Mouse (Mus musculus): Measurements from ENCODE around the gene Upf1. TPM values are rescaled to one million over a fixed set of nuclear protein-coding genes. Genes with fewer than 3 reads are reported as not detected.

Upf1 gene
- 18.6 and 21.2 TPM in 2 replicates for polyA plus RNA-seq (2015; fragmentation: Nextera tagmentation; extraction: Ambion mirVana)

- under 1% methylated on average over 63 of the region's 69 CpGs for WGBS
- peaks cover 9% of the 10 kb centered on the region; the same call in 1 of the 2 replicates for H3K36me3 ChIP-seq
- peak within 1 kb of the TSS; percentile 91 for H3K27ac ChIP-seq (replicated peaks)
- peak within 1 kb of the TSS; percentile 98 for H3K4me2 ChIP-seq (replicated peaks)
- H3K9me3 ChIP-seq (replicated peaks): no peaks in the 10 kb centered on the region
- H3K4me3 ChIP-seq (replicated peaks): peak within 1 kb of the TSS; percentile 99
- no peaks in the 10 kb centered on the region for H3K27me3 ChIP-seq
- peak; percentile 91 for ATAC-seq (ENCODE audit: insufficient number of reproducible peaks, low FRiP score, low TSS enrichment, low read depth)
- H3K4me1 ChIP-seq: peaks cover 53% of the 10 kb centered on the region
- peak within 1 kb of the TSS; percentile 94 for H3K9ac ChIP-seq
These were observed at the start of gene Upf1 for GRCm38 (mm10) chr8:70353194-70353817. Upf1 (minus strand) TSS chr8:70353278.

DNA sequence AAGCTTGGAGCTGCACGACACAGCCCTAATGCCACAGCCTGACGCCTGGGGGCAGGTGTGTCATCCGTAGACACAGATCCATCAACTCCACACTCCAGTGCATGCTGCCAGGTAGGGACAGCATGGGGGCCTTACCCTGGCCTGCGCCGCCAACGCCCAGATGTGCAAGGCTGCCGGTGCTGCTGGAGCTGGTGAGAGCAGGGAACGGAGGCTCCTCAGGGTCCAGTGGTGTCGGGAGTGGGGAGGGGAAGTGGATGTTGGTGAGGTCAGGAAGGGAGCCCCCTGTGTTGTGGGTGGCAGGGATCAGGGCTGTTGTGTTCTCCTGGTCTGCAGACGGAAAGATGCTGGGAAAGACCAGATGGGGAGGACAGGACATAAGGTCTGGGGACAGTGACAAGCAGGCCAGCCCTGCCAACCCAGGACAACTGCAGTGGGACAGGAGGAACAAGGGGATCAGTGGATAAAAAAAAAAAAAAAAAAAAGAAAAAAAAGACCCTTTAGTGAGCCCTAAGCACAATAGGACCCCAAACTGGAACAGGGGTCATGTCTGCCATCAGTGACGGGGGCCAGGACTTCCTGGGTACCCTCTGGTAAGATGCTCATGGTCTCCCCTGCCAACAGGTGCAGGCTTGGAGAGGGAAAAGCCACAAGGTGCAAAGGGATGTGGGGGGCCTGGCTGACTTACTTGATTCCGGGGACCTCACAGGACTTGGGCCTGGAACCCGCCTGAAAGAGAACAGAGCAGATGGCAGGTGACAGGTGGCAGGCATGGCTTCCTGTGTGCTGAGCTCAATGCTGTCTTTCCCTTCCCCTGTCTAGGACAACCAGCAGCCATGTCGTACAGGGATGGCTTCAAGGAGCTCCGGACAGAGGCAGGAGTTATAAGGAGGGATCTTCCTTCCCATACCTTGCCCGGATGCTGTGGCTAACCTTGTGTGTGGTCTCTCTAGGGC, 44.8 kb upstream of the Upf1 start:
- H3K9ac ChIP-seq: no peak overlapping the region
- peaks cover 18% of the 10 kb centered on the region for H3K36me3 ChIP-seq
- H3K4me3 ChIP-seq (replicated peaks): no peak overlapping the region
- H3K4me1 ChIP-seq: peaks cover 15% of the 10 kb centered on the region; the same call in 1 of the 2 replicates
- H3K27ac ChIP-seq (replicated peaks): no peak overlapping the region
- no peaks in the 10 kb centered on the region for H3K27me3 ChIP-seq
- no peak overlapping the region for H3K4me2 ChIP-seq (replicated peaks)
- ATAC-seq (ENCODE audit: insufficient number of reproducible peaks, low FRiP score, low TSS enrichment, low read depth): no peak
- no peaks in the 10 kb centered on the region for H3K9me3 ChIP-seq (replicated peaks)
- 84% methylated on average over 16 of the region's 16 CpGs for WGBS

GRCm38 (mm10) chr8:70396184-70396583, 43.1 kb upstream of the Upf1 start:
- Histone ChIP-seq H3K27ac (replicated peaks) (peak overlapping the region; percentile 34; the same call in 1 of the 2 replicates), H3K36me3 (peaks cover 15% of the 10 kb centered on the region; the same call in 1 of the 2 replicates), H3K4me1 (peaks cover 15% of the 10 kb centered on the region; the same call in 1 of the 2 replicates), H3K9ac (no peak overlapping the region), H3K4me2 (replicated peaks) (no peak overlapping the region), H3K4me3 (replicated peaks) (no peak overlapping the region), H3K27me3 (no peaks in the 10 kb centered on the region), H3K9me3 (replicated peaks) (no peaks in the 10 kb centered on the region)
- WGBS: 67% methylated on average over 5 of the region's 5 CpGs
- no peak for ATAC-seq (ENCODE audit: insufficient number of reproducible peaks, low FRiP score, low TSS enrichment, low read depth)

- WGBS: 74% methylated on average over 5 of the region's 5 CpGs
- H3K4me1 ChIP-seq: peaks cover 15% of the 10 kb centered on the region; the same call in 1 of the 2 replicates
- no peaks in the 10 kb centered on the region for H3K27me3 ChIP-seq
- H3K9ac ChIP-seq: no peak overlapping the region
- peaks cover 20% of the 10 kb centered on the region; the same call in 1 of the 2 replicates for H3K36me3 ChIP-seq
- H3K4me2 ChIP-seq (replicated peaks): no peak overlapping the region
- H3K4me3 ChIP-seq (replicated peaks): no peak overlapping the region
- ATAC-seq (ENCODE audit: insufficient number of reproducible peaks, low FRiP score, low TSS enrichment, low read depth): no peak
- H3K27ac ChIP-seq (replicated peaks): peak overlapping the region; percentile 34; the same call in 1 of the 2 replicates
- H3K9me3 ChIP-seq (replicated peaks): no peaks in the 10 kb centered on the region
These were observed 42.6 kb upstream of the Upf1 start for GRCm38 (mm10) chr8:70395649-70396048.

GRCm38 (mm10) chr8:70394269-70394998, 41.4 kb upstream of the Upf1 start:
- 61% methylated on average over 8 of the region's 8 CpGs for WGBS
- no peak for ATAC-seq (ENCODE audit: insufficient number of reproducible peaks, low FRiP score, low TSS enrichment, low read depth)
- no peak overlapping the region for H3K9ac ChIP-seq
- H3K36me3 ChIP-seq: peaks cover 17% of the 10 kb centered on the region; the same call in 1 of the 2 replicates
- H3K9me3 ChIP-seq (replicated peaks): no peaks in the 10 kb centered on the region
- no peak overlapping the region for H3K4me2 ChIP-seq (replicated peaks)
- peaks cover 15% of the 10 kb centered on the region; the same call in 1 of the 2 replicates for H3K4me1 ChIP-seq
- H3K4me3 ChIP-seq (replicated peaks): no peak overlapping the region
- H3K27me3 ChIP-seq: no peaks in the 10 kb centered on the region
- H3K27ac ChIP-seq (replicated peaks): no peak overlapping the region; the same call in 1 of the 2 replicates

DNA sequence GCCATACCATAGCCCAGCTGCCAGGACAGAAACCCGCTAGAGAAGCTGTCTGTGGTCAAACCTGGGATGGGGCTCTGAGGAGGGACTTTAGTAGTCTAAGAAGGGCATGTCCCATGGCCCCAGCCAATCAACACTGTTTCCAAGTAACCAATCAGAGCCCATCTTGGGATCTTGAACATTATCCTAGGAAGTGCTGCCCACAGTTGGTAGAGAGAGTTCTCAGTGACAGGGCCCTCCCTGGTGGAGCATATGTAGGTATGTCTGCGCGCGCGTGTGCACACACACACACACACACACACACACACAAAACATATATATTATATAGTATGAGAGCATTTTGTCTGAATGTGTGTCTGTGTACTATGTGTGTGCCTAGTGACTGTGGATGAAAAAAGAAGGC, 40.0 kb upstream of the Upf1 start:
- no peak overlapping the region for H3K4me3 ChIP-seq (replicated peaks)
- no peak overlapping the region for H3K27ac ChIP-seq (replicated peaks)
- peaks cover 30% of the 10 kb centered on the region for H3K36me3 ChIP-seq
- H3K4me1 ChIP-seq: peaks cover 13% of the 10 kb centered on the region; the same call in 1 of the 2 replicates
- 75% methylated on average over 5 of the region's 5 CpGs for WGBS
- H3K27me3 ChIP-seq: no peaks in the 10 kb centered on the region
- no peak for ATAC-seq (ENCODE audit: insufficient number of reproducible peaks, low FRiP score, low TSS enrichment, low read depth)
- no peak overlapping the region for H3K9ac ChIP-seq
- no peak overlapping the region for H3K4me2 ChIP-seq (replicated peaks)
- H3K9me3 ChIP-seq (replicated peaks): no peaks in the 10 kb centered on the region

- WGBS: 83% methylated on average over 2 of the region's 2 CpGs
- Histone ChIP-seq H3K9me3 (replicated peaks) (no peaks in the 10 kb centered on the region), H3K4me1 (no peaks in the 10 kb centered on the region), H3K4me2 (replicated peaks) (no peak overlapping the region), H3K36me3 (peaks cover 54% of the 10 kb centered on the region), H3K27me3 (no peaks in the 10 kb centered on the region), H3K27ac (replicated peaks) (no peak overlapping the region), H3K9ac (no peak overlapping the region), H3K4me3 (replicated peaks) (no peak overlapping the region)
- ATAC-seq (ENCODE audit: insufficient number of reproducible peaks, low FRiP score, low TSS enrichment, low read depth): no peak
These were observed 36.6 kb upstream of the Upf1 start for GRCm38 (mm10) chr8:70389678-70390077.

- Histone ChIP-seq H3K27me3 (peaks cover 13% of the 10 kb centered on the region), H3K4me2 (replicated peaks) (no peak overlapping the region), H3K4me1 (no peaks in the 10 kb centered on the region), H3K4me3 (replicated peaks) (no peak overlapping the region), H3K36me3 (peaks cover 37% of the 10 kb centered on the region), H3K27ac (replicated peaks) (no peak overlapping the region), H3K9ac (no peak overlapping the region), H3K9me3 (replicated peaks) (no peaks in the 10 kb centered on the region)
- ATAC-seq (ENCODE audit: insufficient number of reproducible peaks, low FRiP score, low TSS enrichment, low read depth): no peak
- WGBS: 55% methylated on average over 3 of the region's 3 CpGs
These were observed 30.2 kb upstream of the Upf1 start for GRCm38 (mm10) chr8:70383287-70383686.

DNA sequence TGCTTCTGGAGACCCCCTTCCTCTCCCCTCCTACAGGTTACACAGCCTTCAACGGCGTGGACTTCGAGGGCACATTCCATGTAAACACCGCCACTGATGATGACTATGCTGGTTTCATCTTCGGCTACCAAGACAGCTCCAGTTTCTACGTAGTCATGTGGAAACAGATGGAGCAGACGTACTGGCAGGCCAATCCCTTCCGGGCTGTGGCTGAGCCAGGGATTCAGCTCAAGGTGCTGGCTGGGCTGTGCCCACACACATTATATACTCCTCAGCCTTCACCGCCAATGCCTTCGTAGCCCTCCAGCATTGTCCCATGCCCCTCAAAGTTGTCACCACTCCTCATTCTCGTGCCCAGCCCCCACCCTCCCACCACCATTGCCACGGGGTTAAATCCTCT, 27.0 kb upstream of the Upf1 start:
- 78% methylated on average over 12 of the region's 12 CpGs for WGBS
- Histone ChIP-seq H3K4me3 (replicated peaks) (no peak overlapping the region), H3K4me1 (peaks cover 16% of the 10 kb centered on the region), H3K4me2 (replicated peaks) (no peak overlapping the region), H3K27ac (replicated peaks) (no peak overlapping the region), H3K36me3 (peaks cover 7% of the 10 kb centered on the region; the same call in 1 of the 2 replicates), H3K9ac (no peak overlapping the region), H3K9me3 (replicated peaks) (no peaks in the 10 kb centered on the region), H3K27me3 (peaks cover 45% of the 10 kb centered on the region)
- ATAC-seq (ENCODE audit: insufficient number of reproducible peaks, low FRiP score, low TSS enrichment, low read depth): no peak

GRCm38 (mm10) chr8:70377049-70377448, 24.0 kb upstream of the Upf1 start:
- 15% methylated on average over 15 of the region's 15 CpGs for WGBS
- no peak for ATAC-seq (ENCODE audit: insufficient number of reproducible peaks, low FRiP score, low TSS enrichment, low read depth)
- Histone ChIP-seq H3K9me3 (replicated peaks) (no peaks in the 10 kb centered on the region), H3K36me3 (no peaks in the 10 kb centered on the region), H3K4me2 (replicated peaks) (0 out of 2 replicates have a peak overlapping the region, but pooled peaks have one; percentile 30), H3K27ac (replicated peaks) (no peak overlapping the region), H3K4me3 (replicated peaks) (no peak overlapping the region), H3K4me1 (peaks cover 36% of the 10 kb centered on the region), H3K9ac (no peak overlapping the region), H3K27me3 (peaks cover 75% of the 10 kb centered on the region)
